Mouse (Mus musculus) erythroblast, embryonic 14.5 days (primary cell): ENCODE results near the gene Gm10447. TPM values are rescaled to one million over a fixed set of nuclear protein-coding genes. Genes with fewer than 3 reads are reported as not detected.

Experiments
- H3K27me3 ChIP-seq: 2 replicates; pipeline ENCODE4 v1.6.1; 2012; ENCODE audit warnings: inconsistent platforms; ENCODE audit not compliant: control insufficient read depth
- H3K36me3 ChIP-seq: 2 replicates; pipeline ENCODE4 v1.6.1; 2012; ENCODE audit warnings: mild to moderate bottlenecking, inconsistent platforms; ENCODE audit not compliant: control insufficient read depth
- H3K4me1 ChIP-seq: 2 replicates; pipeline ENCODE4 v1.6.1; 2012; ENCODE audit warnings: inconsistent platforms; ENCODE audit not compliant: control insufficient read depth
- H3K4me3 ChIP-seq: replicated peaks from 2 replicates; pipeline ENCODE3; 2012; ENCODE audit warnings: moderate library complexity, mild to moderate bottlenecking, inconsistent platforms
- H3K9me3 ChIP-seq: 2 replicates; pipeline ENCODE4 v1.6.1; 2012; ENCODE audit warnings: low read length, inconsistent platforms, mixed read lengths; ENCODE audit not compliant: control insufficient read depth
- GATA1 ChIP-seq: IDR thresholded peaks from 2 replicates; pipeline ENCODE4 v1.6.1; 2012; ENCODE audit warnings: low read length, inconsistent platforms, mixed read lengths
- TAL1 ChIP-seq: IDR thresholded peaks from 3 replicates; pipeline ENCODE4 v1.6.1; 2012; ENCODE audit warnings: low read length, inconsistent platforms, mixed read lengths
- polyA plus RNA-seq: library from polyadenylated mRNA; stranded (reverse); fragments of >175 nt; gene quantifications from 2 replicates; pipeline ENCODE4 v1.2.3, GENCODE M21; 2012

The Gm10447 gene
- polyA plus RNA-seq, 1 experiment, result not detected

- TF ChIP-seq GATA1 (no peak), TAL1 (no peak)
- H3K4me3 ChIP-seq, result no peak overlapping the region
- no peaks in the 10 kb centered on the region for H3K9me3 ChIP-seq
- peaks cover 12% of the 10 kb centered on the region for H3K27me3 ChIP-seq
- no peaks in the 10 kb centered on the region for H3K36me3 ChIP-seq
- H3K4me1 ChIP-seq, result peaks cover 7% of the 10 kb centered on the region
Measured at GRCm38 (mm10) chr11:53493243-53493955, 36.5 kb upstream of the Gm10447 start.

- peaks cover 17% of the 10 kb centered on the region for H3K27me3 ChIP-seq
- peaks cover 11% of the 10 kb centered on the region for H3K4me1 ChIP-seq
- no peaks in the 10 kb centered on the region for H3K9me3 ChIP-seq
- H3K36me3 ChIP-seq, result no peaks in the 10 kb centered on the region
- TF ChIP-seq TAL1 (no peak), GATA1 (no peak)
- H3K4me3 ChIP-seq, result no peak overlapping the region
Measured at GRCm38 (mm10) chr11:53491954-53492401, 35.1 kb upstream of the Gm10447 start.

- TF ChIP-seq GATA1 (no peak), TAL1 (no peak)
- Histone ChIP-seq H3K9me3 (no peaks in the 10 kb centered on the region), H3K27me3 (peaks cover 21% of the 10 kb centered on the region), H3K4me1 (peaks cover 34% of the 10 kb centered on the region), H3K36me3 (no peaks in the 10 kb centered on the region), H3K4me3 (no peak overlapping the region)
Measured at GRCm38 (mm10) chr11:53489421-53489820, 32.5 kb upstream of the Gm10447 start.

- Histone ChIP-seq H3K36me3 (no peaks in the 10 kb centered on the region), H3K4me3 (no peak overlapping the region), H3K9me3 (no peaks in the 10 kb centered on the region), H3K27me3 (peaks cover 21% of the 10 kb centered on the region), H3K4me1 (peaks cover 38% of the 10 kb centered on the region)
- TF ChIP-seq GATA1, result no peak
- no peak for TF ChIP-seq TAL1
Measured at GRCm38 (mm10) chr11:53489007-53489406, 32.1 kb upstream of the Gm10447 start.

- Histone ChIP-seq H3K9me3 (no peaks in the 10 kb centered on the region), H3K36me3 (peaks cover 1% of the 10 kb centered on the region; the same call in 1 of the 2 replicates), H3K4me1 (peaks cover 57% of the 10 kb centered on the region), H3K4me3 (no peak overlapping the region), H3K27me3 (peaks cover 21% of the 10 kb centered on the region)
- TF ChIP-seq GATA1 (no peak), TAL1 (no peak)
Measured at GRCm38 (mm10) chr11:53486822-53487594, 30.1 kb upstream of the Gm10447 start.

- Histone ChIP-seq H3K4me3 (no peak overlapping the region), H3K27me3 (peaks cover 21% of the 10 kb centered on the region), H3K9me3 (no peaks in the 10 kb centered on the region), H3K36me3 (peaks cover 3% of the 10 kb centered on the region; the same call in 1 of the 2 replicates), H3K4me1 (peaks cover 63% of the 10 kb centered on the region)
- no peak for TF ChIP-seq TAL1
Measured at GRCm38 (mm10) chr11:53486351-53486750, 29.4 kb upstream of the Gm10447 start.

- Histone ChIP-seq H3K4me3 (no peak overlapping the region), H3K4me1 (peaks cover 69% of the 10 kb centered on the region), H3K36me3 (peaks cover 3% of the 10 kb centered on the region; the same call in 1 of the 2 replicates), H3K9me3 (no peaks in the 10 kb centered on the region), H3K27me3 (peaks cover 21% of the 10 kb centered on the region)
- TF ChIP-seq GATA1, result no peak
- no peak for TF ChIP-seq TAL1
Measured at GRCm38 (mm10) chr11:53485719-53486118, 28.8 kb upstream of the Gm10447 start.

- peak overlapping the region; percentile 63 for H3K4me3 ChIP-seq
- peaks cover 14% of the 10 kb centered on the region for H3K36me3 ChIP-seq
- H3K27me3 ChIP-seq, result peaks cover 40% of the 10 kb centered on the region
- peaks cover 93% of the 10 kb centered on the region for H3K4me1 ChIP-seq
- H3K9me3 ChIP-seq, result peaks cover 9% of the 10 kb centered on the region
- TF ChIP-seq TAL1 (peak; percentile 58; the same call in 2 of the 3 replicates), GATA1 (peak; percentile 92)
Measured at GRCm38 (mm10) chr11:53483159-53483891, 26.4 kb upstream of the Gm10447 start.

GRCm38 (mm10) chr11:53481088-53481730 is 24.3 kb upstream of the Gm10447 start:
- peak; percentile 83 for TF ChIP-seq TAL1
- peak; percentile 78 for TF ChIP-seq GATA1
- peak overlapping the region; percentile 97 for H3K4me3 ChIP-seq
- peaks cover 90% of the 10 kb centered on the region for H3K4me1 ChIP-seq

More at GRCm38 (mm10) chr11:53481088-53481730, 24.3 kb upstream of the Gm10447 start:
- H3K27me3 ChIP-seq, result peaks cover 40% of the 10 kb centered on the region
- peaks cover 33% of the 10 kb centered on the region for H3K36me3 ChIP-seq
- peaks cover 13% of the 10 kb centered on the region for H3K9me3 ChIP-seq
